Mouse (Mus musculus) heart, postnatal 4 days (tissue): ENCODE results near the gene Gzma. TPM values are rescaled to one million over a fixed set of nuclear protein-coding genes. Genes with fewer than 3 reads are reported as not detected.

ENCODE experiments used
- DNase-seq: peaks from one replicate; pipeline ENCODE4 v3.0.0; 2021
- total RNA-seq, 2 experiments: library from RNA; stranded (reverse); gene quantifications; 2 replicates each; pipeline ENCODE4 v1.2.3; 2021

Gzma gene
- not detected for total RNA-seq

DNA sequence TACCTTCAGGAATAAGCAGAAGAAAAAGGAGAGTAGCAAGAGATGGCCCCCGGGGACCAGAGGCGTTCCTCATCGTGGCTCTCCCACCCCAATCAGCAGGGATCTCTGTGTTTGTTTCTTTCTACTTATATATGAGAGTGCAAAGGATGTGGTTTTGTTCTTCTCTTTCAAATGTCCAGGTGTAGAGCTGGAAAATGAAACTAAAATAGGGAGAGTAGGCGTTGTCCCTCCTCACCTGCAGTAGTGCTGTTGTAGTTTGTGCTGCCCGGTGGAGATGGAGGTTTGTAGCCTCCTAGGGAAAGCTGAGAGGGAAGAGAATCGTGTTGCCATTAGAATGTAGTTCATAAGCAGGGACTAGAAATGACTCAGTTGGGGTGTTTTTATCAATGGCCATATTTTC lies at the start of gene Gzma:
Gene Gzma, minus strand, starts transcription at position 103 of the 400 bp plus-strand sequence.
- no peak for DNase-seq

GRCm38 (mm10) chr13:113139597-113139996 lies 38.8 kb upstream of the Gzma start:
- DNase-seq: no peak

- no peak for DNase-seq
These were observed 29.2 kb upstream of the Gzma start for GRCm38 (mm10) chr13:113129974-113130373.

- no peak for DNase-seq
These were observed 20.5 kb upstream of the Gzma start for GRCm38 (mm10) chr13:113121326-113121725.

DNA sequence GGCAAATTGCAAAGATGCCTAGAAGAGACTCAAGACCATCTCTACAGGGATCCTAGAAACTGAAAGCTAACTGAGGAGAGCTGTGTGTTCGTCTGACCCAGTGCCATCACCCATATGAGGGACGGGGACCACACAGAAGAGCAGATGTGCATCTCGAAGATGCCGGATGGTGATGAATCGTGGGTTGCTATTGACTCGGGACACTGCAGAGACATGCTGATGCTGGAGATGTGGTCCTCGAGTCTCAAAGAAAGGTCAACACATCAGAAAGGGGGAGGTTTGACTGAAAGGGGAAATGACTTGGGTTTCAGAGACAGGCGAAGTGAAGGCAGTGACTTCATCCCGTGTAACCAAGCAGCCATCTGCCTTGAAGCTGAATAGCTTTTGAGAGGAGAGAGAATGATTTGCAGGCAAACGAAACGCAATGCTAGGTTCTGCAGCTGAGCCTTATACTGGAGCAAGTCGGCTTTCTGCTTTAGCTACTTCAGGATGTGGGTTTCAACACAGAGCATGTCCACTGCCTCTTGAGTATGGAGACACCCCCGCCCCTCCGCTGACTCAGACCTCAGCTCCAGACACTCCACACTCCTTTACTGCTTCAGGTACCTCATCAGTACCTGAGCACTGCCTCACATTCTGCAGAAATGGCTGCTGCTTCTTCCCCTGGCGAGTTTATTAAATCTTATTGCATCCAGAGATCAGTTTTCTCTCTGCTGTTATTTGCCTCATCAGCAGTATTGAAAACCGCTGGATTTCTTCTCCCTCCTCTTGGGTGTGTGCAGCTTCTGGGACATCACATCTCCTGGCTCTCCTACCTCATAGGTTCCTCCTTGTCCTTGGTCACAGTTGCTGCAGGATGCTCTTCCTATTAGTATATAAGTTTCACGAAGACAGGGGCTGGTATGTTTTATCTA lies 19.8 kb upstream of the Gzma start:
- no peak for DNase-seq

DNA sequence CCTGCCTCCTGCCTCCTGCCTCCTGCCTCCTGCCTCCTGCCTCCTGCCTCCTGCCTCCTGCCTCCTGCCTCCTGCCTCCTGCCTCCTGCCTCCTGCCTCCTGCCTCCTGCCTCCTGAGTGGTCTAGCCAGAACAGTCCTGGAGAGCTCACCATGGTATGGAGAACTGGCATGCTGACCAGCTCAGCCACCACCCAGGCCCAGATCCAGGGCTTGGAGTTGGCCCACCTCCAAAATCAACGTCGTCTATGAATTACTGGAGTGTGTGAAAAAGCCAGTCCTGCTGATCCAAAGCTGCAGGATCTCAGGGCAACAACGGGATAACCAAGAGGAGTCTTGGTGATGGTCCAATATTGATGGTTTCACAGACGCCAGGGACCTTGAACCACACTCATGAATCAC lies 18.2 kb upstream of the Gzma start:
- no peak for DNase-seq

DNA sequence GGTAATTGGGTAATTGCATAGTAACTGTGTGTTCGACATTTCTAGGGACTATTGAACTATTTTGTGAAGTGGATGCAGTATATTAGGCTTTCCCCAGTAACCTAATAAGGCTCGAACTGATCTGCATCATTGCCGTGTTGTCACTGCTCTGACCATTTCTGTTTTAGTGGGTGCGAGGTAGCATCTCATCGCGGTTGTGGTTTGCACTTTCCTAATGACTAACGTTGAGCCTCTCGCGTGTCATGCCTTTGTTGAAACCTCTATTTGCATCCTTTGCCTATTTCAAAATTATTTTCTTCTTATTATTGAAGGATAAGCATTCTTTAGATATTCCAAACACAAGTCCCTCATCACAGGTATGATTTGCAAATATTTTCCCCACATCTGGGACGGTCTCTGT lies 4.0 kb upstream of the Gzma start:
- no peak for DNase-seq

GRCm38 (mm10) chr13:113101804-113102203 lies 1.0 kb upstream of the Gzma start:
- no peak for DNase-seq

DNA sequence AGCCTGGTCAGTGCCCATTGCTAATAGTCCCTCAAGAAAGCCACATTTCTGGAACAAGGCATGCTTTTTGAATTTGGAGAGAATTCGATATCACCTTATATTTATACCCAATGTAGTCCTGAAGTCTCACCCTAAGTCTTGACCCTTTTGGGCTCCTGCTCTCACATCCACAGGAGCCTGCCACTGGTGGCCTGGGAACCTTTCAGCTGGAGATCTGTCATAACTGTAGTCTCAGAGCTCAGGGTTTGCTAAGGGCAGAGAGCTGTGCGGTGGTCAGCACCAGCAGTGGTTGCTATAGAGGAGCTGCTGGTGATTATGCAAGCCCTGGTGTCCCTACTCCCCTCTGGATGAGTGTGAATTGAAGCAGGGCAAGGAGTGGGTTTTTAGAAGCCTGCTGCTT lies 2.4 kb downstream of the Gzma start:
- DNase-seq: no peak

- DNase-seq: no peak
These were observed 3.8 kb downstream of the Gzma start for GRCm38 (mm10) chr13:113097011-113097410.

DNA sequence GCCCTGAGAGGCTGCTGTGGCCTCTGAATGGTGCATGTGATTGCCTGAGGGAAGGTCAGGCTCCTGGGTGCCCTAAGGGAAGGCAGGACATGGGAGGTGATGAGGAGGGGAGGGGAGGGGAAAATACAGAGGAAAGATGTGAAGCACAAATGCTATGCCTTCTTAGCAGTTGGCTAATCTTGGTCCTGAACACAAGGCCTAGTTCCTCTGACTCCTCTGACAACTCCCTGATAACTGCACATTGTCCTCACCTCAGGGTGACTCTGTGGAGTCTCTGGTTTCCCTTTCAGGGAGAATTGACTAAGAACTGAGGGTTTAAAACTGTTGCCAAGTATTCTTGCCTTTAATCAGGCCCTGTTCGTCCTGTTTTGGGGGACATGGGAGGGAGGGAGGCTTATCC lies 6.2 kb downstream of the Gzma start:
- DNase-seq: no peak

GRCm38 (mm10) chr13:113090489-113090888 lies 10.3 kb downstream of the Gzma start:
- no peak for DNase-seq

GRCm38 (mm10) chr13:113087226-113088017 lies 13.4 kb downstream of the Gzma start:
- no peak for DNase-seq

- no peak for DNase-seq
These were observed 16.0 kb downstream of the Gzma start for GRCm38 (mm10) chr13:113084732-113085131.

DNA sequence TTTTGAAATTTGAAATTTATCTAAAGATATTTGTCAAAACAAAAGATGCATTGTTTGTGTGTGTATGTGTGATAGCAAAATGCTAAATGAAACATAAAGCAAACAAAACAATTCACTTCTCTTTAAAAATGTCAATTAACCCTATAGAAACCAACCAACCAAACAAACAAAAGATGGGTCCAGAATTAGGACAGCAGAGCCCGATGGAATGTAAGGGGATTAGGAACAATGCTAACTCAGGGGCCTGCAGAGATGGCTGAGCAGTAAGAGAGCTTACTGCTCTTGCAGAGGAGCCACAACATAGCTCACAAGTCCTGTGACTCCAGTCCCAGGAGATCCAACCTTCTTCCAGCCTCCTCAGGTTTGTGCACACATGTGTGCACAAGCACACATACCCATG lies 18.7 kb downstream of the Gzma start:
- DNase-seq: no peak

GRCm38 (mm10) chr13:113079021-113079420 lies 21.8 kb downstream of the Gzma start:
- no peak for DNase-seq

DNA sequence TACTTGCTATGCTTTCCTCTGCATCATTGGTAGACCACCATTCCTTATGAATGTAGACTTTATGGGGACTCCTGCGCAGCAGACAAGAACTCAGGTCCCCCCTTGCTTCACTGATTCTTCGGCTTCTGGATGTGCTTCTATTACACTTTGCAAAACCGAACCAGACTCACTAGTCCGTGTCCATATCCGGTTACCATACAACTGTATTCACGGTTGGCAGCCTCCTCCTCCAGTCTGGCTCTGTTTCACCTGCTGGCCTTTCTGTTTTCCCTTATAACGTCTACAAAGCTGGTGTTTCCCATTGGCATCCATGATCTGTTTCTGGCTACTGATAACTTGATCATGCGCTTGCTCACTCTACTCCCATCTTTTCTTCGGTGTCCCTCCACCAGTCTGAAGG lies 36.2 kb downstream of the Gzma start:
- no peak for DNase-seq

GRCm38 (mm10) chr13:113061746-113062145 lies 39.0 kb downstream of the Gzma start:
- DNase-seq: no peak

DNA sequence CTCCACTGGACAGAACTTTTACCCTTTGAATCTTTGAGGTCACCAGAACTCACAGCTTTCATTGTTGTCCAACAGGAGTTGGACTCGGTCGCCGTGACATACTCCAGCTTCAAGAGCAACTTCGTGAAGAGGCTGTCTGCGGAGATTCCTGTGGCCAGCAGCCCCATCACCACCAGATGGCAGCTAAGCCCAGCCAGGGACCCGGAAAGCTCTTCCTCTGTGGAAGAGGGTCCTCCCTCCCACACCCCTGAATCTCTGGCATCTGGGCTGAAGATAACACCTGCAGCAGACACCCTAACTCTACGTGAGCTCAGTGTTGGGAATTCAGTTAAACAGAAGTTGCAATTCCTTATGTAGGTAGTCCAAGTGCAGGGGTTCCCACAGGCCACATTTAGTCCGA lies 45.0 kb downstream of the Gzma start:
- DNase-seq: peak; percentile 47

DNA sequence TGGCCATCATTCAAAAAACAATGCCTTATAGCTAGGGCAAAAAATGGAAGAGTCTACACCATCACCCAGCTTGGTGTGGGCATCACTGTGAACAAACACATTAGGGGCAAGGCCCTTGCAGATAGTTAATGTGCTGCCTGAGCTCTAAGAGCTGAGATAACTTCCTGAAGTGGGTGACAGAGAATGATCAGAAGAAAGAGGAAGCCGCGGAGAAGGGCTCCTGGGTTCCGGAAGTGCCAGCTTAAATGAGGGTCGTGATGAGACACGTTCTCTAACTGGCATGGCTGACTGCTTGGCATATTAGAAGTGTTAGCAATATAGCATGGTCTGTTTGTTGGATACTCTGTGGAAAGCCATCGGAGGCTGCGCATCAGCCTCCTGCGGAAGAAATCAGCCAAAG lies 46.6 kb downstream of the Gzma start:
- DNase-seq: no peak

DNA sequence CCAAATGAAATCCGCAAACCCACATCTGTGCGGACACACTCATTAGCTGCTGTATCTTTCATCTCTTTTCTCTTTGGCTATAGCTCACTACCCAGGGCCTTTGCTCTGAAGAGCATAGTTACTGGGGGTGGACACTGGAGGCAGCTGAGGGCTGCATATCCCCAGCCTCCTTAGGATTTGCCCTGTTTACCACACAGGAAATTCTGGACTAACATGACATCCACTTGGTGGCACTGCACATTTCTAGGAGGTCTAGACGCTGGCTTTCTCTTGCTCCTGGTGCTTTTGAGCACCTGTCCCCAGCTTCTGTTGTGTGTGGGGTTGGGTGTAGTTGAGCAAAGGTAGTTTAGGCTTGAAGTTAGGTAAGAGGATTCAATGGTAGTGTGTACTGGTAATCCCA lies 53.1 kb downstream of the Gzma start:
- no peak for DNase-seq

GRCm38 (mm10) chr13:113047018-113047417 lies 53.8 kb downstream of the Gzma start:
- DNase-seq: no peak

- peak; percentile 74 for DNase-seq
These were observed 54.4 kb downstream of the Gzma start, which contains the start of gene Gpx8 for GRCm38 (mm10) chr13:113046211-113046883. Gpx8 (minus strand) TSS chr13:113046410.
